Mouse (Mus musculus): ENCODE measurements around the gene Cd5. TPM values are rescaled to one million over a fixed set of nuclear protein-coding genes. Genes with fewer than 3 reads are reported as not detected.

The Cd5 gene
- total and polyA plus RNA-seq, 3 experiments = 0.11 to 0.80 (median 0.26) TPM

DNA sequence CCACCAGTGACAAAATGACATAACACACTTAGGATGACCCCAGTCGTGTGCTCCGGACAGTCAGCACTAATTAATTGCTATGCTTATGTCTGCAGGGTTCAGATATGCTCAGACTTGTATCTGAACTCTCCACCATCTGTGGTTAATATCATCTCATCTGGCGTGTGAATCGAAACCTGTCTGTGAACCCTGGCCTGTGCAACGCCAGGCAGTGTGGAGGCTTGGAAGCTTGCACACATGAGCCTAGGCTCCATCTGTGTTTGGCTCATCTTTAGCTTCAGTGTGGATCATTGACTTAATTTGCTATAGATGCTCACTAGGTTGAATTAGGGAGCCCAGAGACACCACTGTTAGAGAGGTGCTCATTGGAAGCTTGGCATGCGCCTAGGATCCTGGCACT, 23.7 kb upstream of the Cd5 start:
- 85% methylated on average over 6 of the region's 6 CpGs for WGBS
- DNase-seq = no peak

DNA sequence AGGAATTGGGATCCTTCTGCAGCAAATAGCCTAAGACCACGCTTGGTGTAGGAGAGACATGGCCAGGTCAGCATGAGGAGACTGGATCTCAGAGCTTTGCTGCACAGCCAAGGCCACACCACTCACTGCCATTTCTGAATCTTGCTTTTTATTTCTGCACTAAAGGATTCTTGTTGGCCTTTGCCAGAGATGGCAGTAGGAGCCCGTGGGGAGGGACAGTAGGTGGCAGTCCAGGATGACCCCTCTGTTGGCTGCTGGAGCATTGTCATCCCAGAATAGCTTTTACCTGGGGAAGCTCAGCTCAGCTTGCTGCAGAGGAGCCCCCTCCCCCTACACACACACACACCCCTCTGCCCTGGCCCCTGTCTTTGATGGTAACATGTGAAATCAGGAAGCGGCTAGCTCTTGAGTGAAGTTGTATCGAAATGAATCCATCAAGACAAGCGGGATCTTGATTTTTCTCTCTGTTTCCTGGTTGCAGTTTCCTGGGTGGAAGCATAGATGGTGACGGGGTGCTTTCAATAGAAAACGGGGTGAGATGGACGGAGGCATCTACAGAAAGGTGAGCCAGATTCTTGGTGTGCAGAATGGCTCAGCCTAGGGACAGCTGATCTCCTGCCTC, 23.1 kb upstream of the Cd5 start:
- Histone ChIP-seq H3K79me2 (replicated peaks; ENCODE audit: control insufficient read depth, insufficient read depth, low read length) (no peaks in the 10 kb centered on the region), H3K4me1 (ENCODE audit: control insufficient read depth, insufficient read depth, low read length) (peaks cover 12% of the 10 kb centered on the region), H3K27ac (no peak overlapping the region), H3K36me3 (ENCODE audit: control insufficient read depth, insufficient read depth, low read length) (no peaks in the 10 kb centered on the region; the same call in 1 of the 2 replicates), H3K27me3 (ENCODE audit: control insufficient read depth, insufficient read depth, low read length) (no peaks in the 10 kb centered on the region), H3K9ac (ENCODE audit: low read depth, low read length) (no peak overlapping the region), H3K4me3 (no peak overlapping the region)
- no peak for DNase-seq
- 86% methylated on average over 8 of the region's 8 CpGs for WGBS
- TF ChIP-seq EP300 (IDR thresholded peaks at IDR 0.05; ENCODE audit: insufficient read depth, low read depth, low read length) (no peak), CTCF (IDR thresholded peaks at IDR 0.05) (no peak), POLR2A (IDR thresholded peaks at IDR 0.05; ENCODE audit: insufficient read depth, low read depth, low read length) (no peak)
- intact Hi-C loops (cut with DNase I) = no loop called here

More for the DNA sequence above, 23.7 kb upstream of the Cd5 start:
- Histone ChIP-seq H3K79me2 (replicated peaks; ENCODE audit: control insufficient read depth, insufficient read depth, low read length) (no peaks in the 10 kb centered on the region), H3K4me1 (ENCODE audit: control insufficient read depth, insufficient read depth, low read length) (peaks cover 10% of the 10 kb centered on the region), H3K36me3 (ENCODE audit: control insufficient read depth, insufficient read depth, low read length) (no peaks in the 10 kb centered on the region; the same call in 1 of the 2 replicates), H3K4me3 (no peak overlapping the region), H3K27me3 (ENCODE audit: control insufficient read depth, insufficient read depth, low read length) (no peaks in the 10 kb centered on the region), H3K27ac (no peak overlapping the region), H3K9ac (ENCODE audit: low read depth, low read length) (no peak overlapping the region)
- intact Hi-C loops (cut with DNase I) = no loop called here
- TF ChIP-seq CTCF (IDR thresholded peaks at IDR 0.05) (no peak), EP300 (IDR thresholded peaks at IDR 0.05; ENCODE audit: insufficient read depth, low read depth, low read length) (no peak), POLR2A (IDR thresholded peaks at IDR 0.05; ENCODE audit: insufficient read depth, low read depth, low read length) (no peak)

DNA sequence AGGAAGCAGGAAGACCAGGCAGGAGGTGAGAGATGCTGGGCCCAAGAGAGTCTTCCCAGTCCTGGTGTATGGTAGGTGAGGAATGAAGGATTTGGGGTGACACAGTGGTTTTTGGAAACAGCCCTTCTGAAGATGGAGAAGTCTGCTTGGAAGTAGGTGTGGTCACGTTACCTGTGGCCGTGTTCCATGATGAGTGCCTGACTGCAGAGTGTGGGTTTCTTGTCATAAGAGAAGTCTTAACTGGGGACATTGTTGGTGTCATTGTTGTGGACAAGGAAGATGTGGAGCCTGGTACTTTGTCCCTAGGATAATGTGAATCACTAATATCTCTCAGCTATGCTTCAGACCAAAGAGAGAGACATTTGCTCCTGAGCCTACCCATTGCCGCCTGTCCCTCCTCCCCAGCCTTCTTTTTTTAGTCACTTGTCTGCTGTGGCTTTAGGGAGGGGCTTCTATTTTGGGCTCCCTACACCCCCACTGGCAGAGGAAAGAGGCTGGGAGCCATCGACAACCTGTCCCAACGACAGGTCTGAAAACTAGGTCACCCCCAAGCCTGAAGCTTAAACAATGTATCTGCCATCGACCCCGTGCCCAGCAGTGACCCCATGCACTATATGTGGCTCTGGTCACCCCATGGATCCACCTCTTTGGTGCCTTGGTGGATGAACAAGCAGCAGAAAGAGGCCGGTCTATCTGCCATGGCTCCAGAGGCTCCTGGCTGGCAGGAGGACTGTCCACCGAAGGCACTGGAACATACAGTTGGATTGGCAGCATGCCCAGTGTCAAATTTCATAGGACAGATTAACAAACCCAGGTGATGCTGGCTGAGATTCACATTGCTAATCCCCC, 21.4 kb upstream of the Cd5 start:
- no peaks in the 10 kb centered on the region for H3K27me3 ChIP-seq (ENCODE audit: control insufficient read depth, insufficient read depth, low read length)
- H3K79me2 ChIP-seq (replicated peaks; ENCODE audit: control insufficient read depth, insufficient read depth, low read length) = no peaks in the 10 kb centered on the region
- H3K36me3 ChIP-seq (ENCODE audit: control insufficient read depth, insufficient read depth, low read length) = no peaks in the 10 kb centered on the region; the same call in 1 of the 2 replicates
- peak overlapping the region; percentile 48; the same call in 1 of the 2 replicates for H3K9ac ChIP-seq (ENCODE audit: low read depth, low read length)
- peaks cover 12% of the 10 kb centered on the region for H3K4me1 ChIP-seq (ENCODE audit: control insufficient read depth, insufficient read depth, low read length)
- WGBS = 58% methylated on average over 9 of the region's 9 CpGs
- TF ChIP-seq POLR2A (IDR thresholded peaks at IDR 0.05; ENCODE audit: insufficient read depth, low read depth, low read length) (peak; percentile 51; the same call in 1 of the 2 replicates), CTCF (IDR thresholded peaks at IDR 0.05) (no peak), EP300 (IDR thresholded peaks at IDR 0.05; ENCODE audit: insufficient read depth, low read depth, low read length) (no peak)
- H3K4me3 ChIP-seq = no peak overlapping the region
- H3K27ac ChIP-seq = peak overlapping the region; percentile 89
- peak; percentile 44 to 70 for DNase-seq
- intact Hi-C loops (cut with DNase I) = no loop called here

DNA sequence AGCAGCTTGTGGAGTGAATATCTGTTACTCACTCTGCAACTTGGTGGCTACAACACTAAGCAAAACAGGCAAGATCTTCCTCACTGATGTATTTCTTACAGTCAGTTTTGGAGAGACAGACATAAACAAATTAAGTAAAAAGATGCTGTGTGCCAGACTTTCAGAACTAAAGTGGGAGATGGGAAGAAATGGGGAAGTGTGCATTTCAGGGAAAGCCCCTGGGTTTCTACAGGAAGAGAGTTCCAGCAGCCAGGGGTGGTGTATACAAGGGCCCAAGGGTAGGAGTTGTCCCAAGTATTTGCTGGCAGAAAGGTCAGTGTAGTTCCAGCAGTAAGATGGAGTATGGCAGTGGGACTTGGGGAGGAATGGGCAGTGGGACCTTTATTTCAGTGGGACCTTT, 20.7 kb upstream of the Cd5 start:
- Histone ChIP-seq H3K27ac (peak overlapping the region; percentile 89), H3K9ac (ENCODE audit: low read depth, low read length) (no peak overlapping the region), H3K36me3 (ENCODE audit: control insufficient read depth, insufficient read depth, low read length) (no peaks in the 10 kb centered on the region; the same call in 1 of the 2 replicates), H3K4me1 (ENCODE audit: control insufficient read depth, insufficient read depth, low read length) (peaks cover 12% of the 10 kb centered on the region), H3K27me3 (ENCODE audit: control insufficient read depth, insufficient read depth, low read length) (no peaks in the 10 kb centered on the region), H3K79me2 (replicated peaks; ENCODE audit: control insufficient read depth, insufficient read depth, low read length) (no peaks in the 10 kb centered on the region), H3K4me3 (no peak overlapping the region)
- DNase-seq = no peak
- intact Hi-C loops (cut with DNase I) = no loop called here
- TF ChIP-seq CTCF (IDR thresholded peaks at IDR 0.05) (no peak), POLR2A (IDR thresholded peaks at IDR 0.05; ENCODE audit: insufficient read depth, low read depth, low read length) (no peak), EP300 (IDR thresholded peaks at IDR 0.05; ENCODE audit: insufficient read depth, low read depth, low read length) (no peak)

DNA sequence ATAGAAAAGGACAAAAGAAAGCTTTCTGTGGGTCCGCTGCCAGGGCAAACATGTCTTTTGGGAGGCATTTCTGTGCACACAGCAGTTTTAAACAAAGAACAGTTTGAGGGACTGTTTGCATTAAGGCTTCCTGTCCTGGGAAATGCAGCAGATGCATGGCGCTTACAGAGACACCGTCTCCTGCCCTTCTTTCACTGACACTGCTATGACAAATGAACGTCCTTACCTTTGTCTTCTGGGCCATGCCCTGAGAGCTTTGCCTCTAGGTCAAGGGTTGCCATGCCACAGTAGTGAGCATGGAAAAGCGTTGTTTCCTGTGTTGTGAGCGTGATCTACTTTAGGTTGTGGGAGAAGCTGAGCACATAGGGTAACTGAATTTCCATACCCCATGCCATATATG, 19.9 kb upstream of the Cd5 start:
- H3K27ac ChIP-seq = no peak overlapping the region
- TF ChIP-seq EP300 (IDR thresholded peaks at IDR 0.05; ENCODE audit: insufficient read depth, low read depth, low read length) (no peak), POLR2A (IDR thresholded peaks at IDR 0.05; ENCODE audit: insufficient read depth, low read depth, low read length) (no peak), CTCF (IDR thresholded peaks at IDR 0.05) (no peak)
- 55% methylated on average over 6 of the region's 6 CpGs for WGBS

DNA sequence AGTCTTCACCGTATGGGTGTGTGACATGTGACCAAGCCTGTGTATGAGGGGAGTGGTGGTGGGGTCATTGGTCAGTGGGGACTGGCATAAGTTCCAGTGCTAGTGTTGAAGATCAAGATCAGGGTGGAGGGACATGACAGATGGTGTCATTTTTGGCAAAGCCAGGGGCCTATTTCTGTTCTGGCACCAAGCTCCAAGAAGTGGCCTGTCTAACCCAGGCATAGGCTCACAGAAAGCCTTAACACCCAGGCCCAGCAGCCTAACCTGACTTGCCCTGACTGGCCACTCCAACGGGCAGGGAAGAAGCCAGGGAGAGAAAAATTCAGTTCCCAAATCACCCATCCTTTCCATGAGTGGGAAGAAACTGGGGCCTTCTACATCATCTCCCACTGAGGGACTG, 18.7 kb upstream of the Cd5 start:
- H3K27ac ChIP-seq = peak overlapping the region; percentile 7; the same call in 1 of the 2 replicates
- no peak overlapping the region for H3K9ac ChIP-seq (ENCODE audit: low read depth, low read length)
- 71% methylated on average over 2 of the region's 2 CpGs for WGBS
- H3K4me1 ChIP-seq (ENCODE audit: control insufficient read depth, insufficient read depth, low read length) = peaks cover 12% of the 10 kb centered on the region
- intact Hi-C loops (cut with DNase I) = no loop called here
- H3K4me3 ChIP-seq = no peak overlapping the region
- H3K27me3 ChIP-seq (ENCODE audit: control insufficient read depth, insufficient read depth, low read length) = no peaks in the 10 kb centered on the region
- no peaks in the 10 kb centered on the region for H3K79me2 ChIP-seq (replicated peaks; ENCODE audit: control insufficient read depth, insufficient read depth, low read length)
- DNase-seq = no peak
- TF ChIP-seq EP300 (IDR thresholded peaks at IDR 0.05; ENCODE audit: insufficient read depth, low read depth, low read length) = no peak
- TF ChIP-seq CTCF (IDR thresholded peaks at IDR 0.05) = no peak
- no peak for TF ChIP-seq POLR2A (IDR thresholded peaks at IDR 0.05; ENCODE audit: insufficient read depth, low read depth, low read length)
- no peaks in the 10 kb centered on the region; the same call in 1 of the 2 replicates for H3K36me3 ChIP-seq (ENCODE audit: control insufficient read depth, insufficient read depth, low read length)

More for the DNA sequence above, 19.9 kb upstream of the Cd5 start:
- H3K79me2 ChIP-seq (replicated peaks; ENCODE audit: control insufficient read depth, insufficient read depth, low read length) = no peaks in the 10 kb centered on the region
- no peak overlapping the region for H3K4me3 ChIP-seq
- DNase-seq = no peak
- H3K36me3 ChIP-seq (ENCODE audit: control insufficient read depth, insufficient read depth, low read length) = no peaks in the 10 kb centered on the region; the same call in 1 of the 2 replicates
- no peak overlapping the region for H3K9ac ChIP-seq (ENCODE audit: low read depth, low read length)
- H3K4me1 ChIP-seq (ENCODE audit: control insufficient read depth, insufficient read depth, low read length) = peaks cover 12% of the 10 kb centered on the region
- intact Hi-C loops (cut with DNase I) = no loop called here
- H3K27me3 ChIP-seq (ENCODE audit: control insufficient read depth, insufficient read depth, low read length) = no peaks in the 10 kb centered on the region

Measured in heart, adult 2 months (tissue).